Mouse (Mus musculus) cerebellum, adult 18-20 months (tissue): Measurements from ENCODE around the gene Ifna2.

Source experiments
- DNase-seq, 2 experiments: peaks; one replicate each; pipeline ENCODE4 v3.0.0; 2021

The Ifna2 gene

DNA sequence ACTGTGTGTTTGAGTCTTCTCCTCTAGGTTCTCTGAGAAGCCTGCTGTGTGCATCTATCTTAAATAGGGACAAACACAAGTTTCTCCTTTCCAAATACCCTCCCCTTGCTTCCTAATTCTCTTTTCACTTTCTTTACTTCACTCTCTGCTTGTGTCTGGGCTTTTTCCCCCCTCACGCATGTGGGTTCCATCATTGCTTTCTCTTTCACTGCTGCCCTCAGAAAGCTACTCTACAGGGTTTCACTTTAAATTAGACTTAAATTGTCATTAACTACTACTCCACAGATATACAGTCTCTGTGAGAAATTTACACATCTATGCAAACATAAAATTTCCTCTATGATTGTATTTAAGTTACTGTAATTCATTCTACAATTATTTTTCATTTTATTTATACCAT is at the start of gene Ifna2:
Gene Ifna2, minus strand, starts transcription at position 101 of the 400 bp plus-strand sequence.
- no peak for DNase-seq

DNA sequence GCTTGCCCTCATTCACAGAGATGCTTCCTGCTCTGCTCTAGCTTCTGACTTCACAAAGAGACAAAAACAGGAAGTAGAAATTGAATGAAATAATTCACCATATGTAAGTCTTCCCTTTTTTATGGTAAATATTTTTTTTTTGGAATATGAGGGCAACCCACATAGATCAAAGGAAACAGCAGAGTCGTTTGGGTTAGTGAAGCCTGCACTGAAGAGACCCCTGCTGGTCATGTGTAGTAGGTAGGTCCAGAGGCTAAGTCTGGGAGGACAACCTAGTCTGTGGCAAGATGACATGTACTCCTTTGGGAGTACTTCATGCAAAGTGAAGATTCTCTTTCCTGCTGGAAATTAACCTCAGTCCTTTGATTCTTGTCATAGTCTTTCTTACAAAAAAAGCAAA is 43.6 kb upstream of the Ifna2 start:
- no peak for DNase-seq

DNA sequence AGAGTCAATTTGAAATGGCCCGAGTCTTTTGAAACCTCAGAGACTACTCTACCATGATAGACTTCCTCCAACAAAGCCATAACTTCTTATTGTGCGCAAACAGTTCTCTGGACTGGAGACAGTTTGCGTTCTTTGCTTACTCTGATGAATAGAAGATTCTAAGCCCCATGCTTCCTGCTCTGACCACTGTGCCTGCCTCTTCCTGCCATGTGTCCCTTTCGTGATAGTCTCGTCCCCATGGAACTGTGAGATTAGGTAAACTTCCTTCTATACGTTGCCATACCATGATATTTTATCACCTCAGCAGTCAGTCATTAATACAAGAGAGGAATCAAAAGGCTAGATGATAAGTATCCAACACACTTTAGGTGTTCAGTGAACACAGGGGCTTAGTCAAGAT is 43.0 kb upstream of the Ifna2 start:
- no peak for DNase-seq

DNA sequence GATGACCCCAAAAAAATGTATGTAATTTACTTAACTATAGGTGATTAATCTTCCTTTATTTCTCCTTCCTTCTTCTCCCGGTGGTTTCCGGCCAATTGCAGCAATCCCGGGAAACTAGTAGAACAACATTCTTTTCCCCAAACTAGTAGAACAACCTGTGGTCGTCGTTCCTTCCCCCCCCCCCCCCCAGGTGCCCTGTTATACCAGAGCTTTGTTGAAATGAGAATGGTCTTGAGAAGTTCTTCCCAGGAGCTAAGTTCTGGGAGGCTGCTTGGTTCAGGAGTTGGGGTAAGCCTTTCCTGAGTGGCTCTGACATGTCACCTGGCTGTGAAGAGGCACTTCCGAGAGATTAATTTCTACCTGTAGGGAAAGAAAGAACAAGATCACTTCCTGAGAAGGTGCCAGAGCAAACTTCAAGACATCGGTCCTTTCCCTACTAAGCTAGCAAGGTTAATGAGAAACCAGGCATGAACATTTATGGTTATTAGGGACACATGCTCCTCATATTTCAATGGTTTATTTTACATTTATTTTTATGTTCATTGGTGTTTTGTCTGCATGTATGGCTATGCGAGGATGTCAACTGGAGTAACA is 39.9 kb upstream of the Ifna2 start:
- DNase-seq = no peak

DNA sequence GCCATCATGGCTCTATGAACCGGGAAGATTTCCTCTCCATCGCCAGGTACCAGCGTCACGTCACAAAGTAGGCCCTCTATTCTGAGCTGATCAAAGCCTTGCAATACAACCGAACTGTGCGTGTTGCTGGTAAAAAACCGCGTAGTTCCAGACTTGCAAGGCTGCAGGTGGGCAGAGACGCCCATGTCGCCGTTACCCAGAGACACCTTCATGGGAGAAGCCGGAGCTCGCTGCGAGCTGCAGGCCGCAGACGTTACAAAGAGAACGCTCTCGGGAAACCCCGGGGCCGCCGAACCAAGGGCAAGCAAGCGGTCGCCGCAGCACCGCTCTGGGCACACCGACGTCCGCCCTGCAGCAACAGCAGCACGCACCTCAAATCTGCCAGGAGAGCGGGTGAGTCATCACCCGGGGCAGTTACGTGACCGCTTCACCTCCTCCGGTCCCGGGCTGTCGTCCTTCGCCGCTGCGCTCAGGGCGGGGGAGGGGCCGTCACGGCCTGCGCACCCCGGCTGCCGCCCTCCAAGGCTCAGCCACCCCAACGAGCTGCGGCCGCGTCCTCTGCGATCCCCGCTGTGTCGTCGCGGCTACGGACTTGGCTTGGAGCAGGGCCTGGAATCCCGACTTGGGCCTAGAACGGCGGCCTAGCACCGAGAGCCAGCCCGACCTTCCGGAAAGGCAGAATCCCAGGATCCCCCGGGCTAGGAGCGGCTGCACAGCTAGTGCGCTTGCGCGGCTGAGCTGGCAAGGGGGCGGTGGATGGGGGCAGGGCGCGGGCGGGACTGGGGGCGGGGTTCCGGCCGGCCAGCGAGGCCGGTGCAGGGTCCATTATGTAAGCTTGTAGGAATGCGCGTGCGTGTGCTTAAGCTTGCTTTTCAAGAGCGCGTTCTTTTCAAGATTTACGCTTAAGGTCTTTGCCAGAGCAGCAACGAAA is 38.3 kb upstream of the Ifna2 start, which contains the start of the genes Gm26566 and Klhl9:
Gene Gm26566, plus strand, starts transcription at position 15 of the 931 bp plus-strand sequence.
Gene Klhl9, minus strand, starts transcription at position 675 of the 931 bp plus-strand sequence.
- DNase-seq = peak; percentile 90 to 93

DNA sequence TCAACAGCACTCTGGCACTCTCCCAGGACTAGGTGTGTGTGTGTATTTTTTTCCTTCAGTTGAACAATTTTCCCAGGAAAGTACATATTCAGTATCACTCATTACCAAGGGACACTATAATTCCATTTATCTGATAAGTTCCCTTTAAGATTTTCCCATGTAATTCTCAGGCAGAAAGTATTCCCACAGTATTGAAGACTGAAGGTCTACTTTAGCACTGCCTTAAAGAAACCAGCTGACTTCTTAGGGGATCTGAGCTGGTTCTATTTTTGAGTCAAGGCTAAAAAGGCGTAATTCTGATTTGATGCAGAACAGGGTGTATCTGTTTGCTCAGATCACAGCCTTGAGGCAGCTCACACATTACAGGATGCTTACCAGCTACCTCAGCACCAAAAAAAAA is 35.0 kb upstream of the Ifna2 start:
- no peak for DNase-seq

DNA sequence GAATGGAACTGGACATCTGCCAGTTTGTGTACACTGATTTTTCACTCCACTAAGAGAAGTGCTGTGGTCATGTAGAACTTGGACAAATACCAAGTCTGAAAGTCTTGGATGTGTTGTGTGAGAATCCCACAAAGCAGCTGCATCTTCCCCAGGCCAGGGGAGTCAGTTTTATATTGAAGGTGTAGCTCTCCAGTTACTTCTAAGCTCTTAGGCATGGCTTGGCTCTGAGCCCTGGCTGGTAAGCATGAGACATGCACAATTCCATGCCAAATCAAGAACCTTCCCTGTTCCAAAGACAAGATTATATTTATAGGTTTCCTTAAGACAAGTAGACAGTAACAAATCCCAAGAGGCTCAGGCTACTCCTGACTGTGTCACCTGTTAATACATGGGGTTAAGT is 31.3 kb upstream of the Ifna2 start:
- DNase-seq = no peak

DNA sequence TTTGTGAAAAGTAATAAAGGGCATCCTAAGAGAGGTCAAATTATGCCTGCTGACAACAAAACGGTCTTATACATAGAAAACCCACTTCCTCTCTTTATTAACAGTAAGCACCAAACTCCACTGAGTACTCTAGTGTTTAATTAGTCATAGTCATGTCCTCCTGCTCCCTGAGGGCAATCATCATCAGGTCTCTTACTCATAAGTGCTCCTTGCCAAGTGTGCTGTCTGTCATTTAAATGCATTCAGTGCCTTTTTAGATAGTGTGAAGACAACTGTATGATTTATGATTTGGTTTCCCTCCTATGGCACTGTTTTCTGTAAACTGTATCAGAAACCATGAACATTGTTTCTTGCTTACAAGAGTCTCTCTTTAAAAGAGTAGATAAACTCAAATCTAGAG is 30.6 kb upstream of the Ifna2 start:
- DNase-seq = no peak

DNA sequence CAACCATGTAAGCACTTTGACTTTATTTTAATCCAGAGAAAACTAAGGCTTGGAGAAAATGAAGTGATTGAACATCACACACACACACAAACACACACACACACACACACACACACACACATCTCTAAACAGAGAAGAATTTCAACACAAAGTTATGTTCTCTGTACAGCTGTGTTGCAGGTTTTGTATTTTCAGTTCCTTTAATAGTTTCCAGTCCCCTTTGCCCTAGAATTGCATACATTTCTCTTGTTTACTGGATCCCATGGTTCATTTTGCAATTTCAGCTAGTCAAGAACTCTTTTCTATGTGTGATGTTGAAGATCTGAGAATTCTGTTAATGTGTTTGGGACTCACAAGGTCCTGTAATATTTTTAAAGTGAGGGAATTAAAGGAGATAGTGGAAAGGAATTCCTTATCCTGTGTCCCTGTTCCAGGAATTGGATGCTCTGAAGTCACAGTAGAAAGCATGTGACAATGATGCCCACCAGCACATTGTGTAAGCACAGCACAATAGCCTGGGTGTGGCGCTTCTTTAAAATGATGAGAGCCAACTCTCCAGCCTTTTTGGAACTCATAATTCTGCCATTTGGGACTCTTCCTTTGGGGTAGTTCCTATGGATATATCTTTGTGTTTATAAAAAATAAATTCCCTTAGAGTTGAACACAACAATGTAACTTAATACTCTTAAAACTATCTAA is 23.6 kb upstream of the Ifna2 start:
- no peak for DNase-seq

DNA sequence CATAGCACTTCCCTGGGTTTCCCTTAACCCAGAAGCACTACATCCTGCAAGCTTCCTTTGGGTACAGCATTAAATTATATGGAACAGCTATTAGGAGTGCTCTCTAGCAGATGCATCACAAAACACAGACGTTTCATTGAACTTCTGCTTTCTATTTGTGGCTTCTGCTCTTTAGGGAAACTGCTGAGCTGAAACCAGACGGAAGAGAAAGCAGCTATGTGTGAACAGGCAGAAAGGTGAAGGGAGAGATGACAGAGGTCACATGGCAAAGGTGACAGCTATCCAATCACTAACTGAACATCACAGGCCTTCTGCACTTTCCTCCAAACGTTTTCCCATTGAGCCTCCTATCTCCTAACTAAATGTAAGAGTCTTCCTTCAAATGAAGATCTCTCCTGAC is 22.2 kb upstream of the Ifna2 start:
- no peak for DNase-seq

DNA sequence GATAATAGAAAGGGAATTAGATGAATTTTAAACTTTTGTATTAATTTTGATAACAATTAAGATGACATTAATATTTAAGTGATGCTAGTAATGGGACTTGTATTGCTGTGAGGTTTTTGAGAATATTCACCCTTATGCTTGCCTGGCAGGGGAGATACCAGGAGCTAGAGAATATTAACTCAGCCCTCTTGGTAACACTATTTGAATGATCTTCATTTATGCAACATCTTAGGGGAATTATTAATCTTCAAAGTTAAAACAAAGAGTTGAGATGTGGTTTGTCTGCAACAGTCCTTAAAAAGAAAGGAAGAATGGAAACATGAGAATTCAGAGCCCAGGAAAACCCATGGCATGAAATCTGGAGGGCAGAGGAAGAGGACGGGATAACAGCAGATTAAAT is 15.6 kb upstream of the Ifna2 start:
- DNase-seq = no peak

DNA sequence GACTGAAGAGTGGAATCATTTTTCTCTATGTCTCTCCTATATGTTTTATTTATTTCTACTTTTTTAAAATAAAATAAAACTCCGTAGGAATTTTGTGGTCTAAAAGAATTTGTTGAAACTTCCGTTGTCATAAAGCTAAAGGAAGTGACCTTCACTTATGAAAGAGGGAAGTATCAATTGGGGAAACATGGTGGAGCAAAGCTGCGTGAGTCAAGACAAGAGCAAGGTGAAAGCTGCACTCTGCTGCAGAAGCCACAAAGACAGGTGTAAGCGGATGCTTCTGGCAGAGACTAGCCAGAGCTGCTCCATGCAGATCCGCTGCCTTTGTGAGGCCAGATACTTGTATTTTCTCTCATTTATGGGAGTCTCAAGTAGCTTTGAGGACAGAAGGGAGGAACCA is 15.1 kb upstream of the Ifna2 start:
- no peak for DNase-seq

DNA sequence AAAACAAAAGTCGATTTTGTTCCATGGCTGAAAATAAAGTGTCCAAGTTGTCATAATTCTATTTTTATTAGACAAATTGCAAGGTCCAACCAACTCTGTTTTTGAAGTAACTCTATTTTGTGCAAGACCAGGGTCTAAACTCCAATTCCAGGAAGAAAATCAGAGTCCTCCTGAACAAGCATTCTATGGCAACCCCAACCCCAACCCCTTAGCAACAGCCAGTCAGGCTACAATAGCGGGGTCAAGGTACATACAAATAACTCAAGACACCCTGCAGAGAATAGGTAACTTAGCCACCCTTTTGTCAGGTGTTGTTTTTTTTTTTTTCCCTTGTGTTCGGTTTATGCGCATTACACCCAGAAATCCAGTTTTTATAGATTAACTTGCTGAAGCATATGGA is 14.0 kb upstream of the Ifna2 start:
- DNase-seq = no peak

DNA sequence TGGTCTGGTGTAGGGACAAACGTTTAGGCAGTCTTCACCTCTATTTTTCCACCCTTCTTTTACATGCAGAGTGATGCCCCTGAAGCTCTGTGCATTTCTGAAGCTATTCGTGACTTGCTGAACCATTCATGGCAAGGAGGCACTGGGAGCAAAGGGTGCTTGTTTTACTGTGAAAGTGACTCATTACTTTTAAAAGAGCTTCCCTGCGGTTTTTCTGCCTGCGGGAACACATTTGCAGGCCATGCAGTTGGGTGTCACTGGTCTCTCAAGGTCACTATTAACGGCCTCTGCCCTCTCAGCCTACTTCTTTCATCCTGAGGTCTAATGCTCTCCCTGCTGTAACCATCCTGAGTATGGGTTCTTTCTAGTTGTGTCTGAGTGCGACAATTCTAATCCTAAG is 13.4 kb upstream of the Ifna2 start:
- DNase-seq = no peak

DNA sequence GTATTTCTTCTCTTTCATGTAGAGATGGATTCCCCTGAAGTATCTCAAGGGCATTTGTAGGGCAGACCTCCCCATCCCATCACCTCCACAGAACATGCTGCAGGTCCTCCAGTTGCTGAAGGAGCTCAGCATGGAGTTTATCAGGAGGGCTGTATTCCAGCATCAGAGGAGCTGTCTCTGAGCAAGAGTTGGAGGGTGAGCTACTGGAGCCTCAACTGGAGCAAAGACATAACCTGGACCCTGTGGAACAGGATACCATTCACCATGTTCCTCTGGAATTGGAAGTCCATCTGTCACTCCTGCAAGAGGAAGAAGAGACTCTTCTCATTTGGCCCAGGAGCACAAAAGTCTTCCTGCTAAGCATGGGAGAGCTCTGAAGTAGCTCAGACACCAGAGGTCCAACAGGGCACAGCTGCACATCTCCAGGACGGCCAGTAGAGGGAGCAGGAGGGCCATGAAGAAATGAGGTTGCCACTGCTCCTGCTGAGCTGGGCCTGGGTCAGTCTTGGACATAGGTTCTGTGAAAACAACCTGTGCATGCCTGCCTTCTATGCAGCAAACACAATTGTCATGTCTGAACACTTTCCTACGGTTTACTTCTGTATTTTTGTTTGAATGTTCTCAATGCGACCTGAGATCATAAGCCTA is 12.6 kb upstream of the Ifna2 start:
- peak; percentile 76 to 80 for DNase-seq

DNA sequence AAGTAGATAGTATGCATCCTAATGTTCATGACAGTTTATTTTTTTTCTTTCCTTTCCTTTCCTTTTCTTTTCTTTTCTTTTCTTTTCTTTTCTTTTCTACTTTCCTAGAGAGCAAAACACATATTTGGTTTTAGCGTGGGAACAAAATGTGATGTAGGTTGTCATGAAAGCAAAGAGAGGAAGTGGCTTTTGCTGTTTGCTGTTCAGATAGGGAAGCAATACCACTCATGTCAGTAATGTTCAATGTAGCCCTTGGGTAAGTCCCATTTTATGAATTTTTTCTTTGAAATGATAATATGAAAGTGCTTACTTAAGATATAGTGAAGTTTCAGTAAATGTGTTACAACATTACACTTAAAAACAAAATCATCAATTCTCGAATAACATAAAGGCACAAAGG is 9.7 kb upstream of the Ifna2 start:
- DNase-seq = no peak

DNA sequence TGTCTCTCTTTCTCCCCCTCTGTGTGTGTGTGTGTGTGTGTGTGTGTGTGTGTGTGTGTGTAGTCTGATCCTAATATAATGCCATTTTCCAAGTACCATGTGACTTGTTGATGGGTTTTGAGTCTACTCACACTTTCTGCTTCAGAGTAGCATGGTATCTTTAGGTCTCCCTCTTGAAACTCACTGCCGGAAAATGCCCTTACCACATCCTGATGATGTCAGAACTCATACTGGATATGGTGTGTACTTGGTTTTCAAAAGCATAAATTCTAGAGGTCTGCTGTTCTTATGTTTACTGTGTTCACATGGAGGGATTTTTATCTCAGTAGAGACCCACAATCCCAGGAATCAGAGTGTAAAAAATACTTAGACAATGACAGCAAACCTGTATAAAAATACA is 8.8 kb upstream of the Ifna2 start:
- no peak for DNase-seq

DNA sequence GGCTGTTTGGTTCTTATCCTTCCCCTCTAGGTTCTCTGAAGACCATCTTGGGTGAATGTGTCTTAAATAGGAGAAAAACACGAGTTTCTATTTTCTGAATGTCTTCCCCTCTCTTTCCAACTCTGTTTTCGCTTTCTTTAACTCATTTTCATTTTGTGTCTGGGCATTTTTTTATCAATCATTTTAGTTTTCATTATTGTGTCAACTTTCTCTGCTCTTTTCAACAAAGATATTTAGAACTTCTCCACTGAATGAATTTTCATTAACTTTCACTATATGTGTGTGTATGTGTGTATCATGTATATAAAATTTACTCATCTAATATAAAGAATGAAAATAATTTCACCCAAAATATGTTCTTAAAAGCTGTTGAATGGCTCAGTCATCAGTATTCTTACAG is 7.5 kb upstream of the Ifna2 start, which contains the start of gene Ifnab:
Gene Ifnab, minus strand, starts transcription at position 101 of the 400 bp plus-strand sequence.
- no peak for DNase-seq

DNA sequence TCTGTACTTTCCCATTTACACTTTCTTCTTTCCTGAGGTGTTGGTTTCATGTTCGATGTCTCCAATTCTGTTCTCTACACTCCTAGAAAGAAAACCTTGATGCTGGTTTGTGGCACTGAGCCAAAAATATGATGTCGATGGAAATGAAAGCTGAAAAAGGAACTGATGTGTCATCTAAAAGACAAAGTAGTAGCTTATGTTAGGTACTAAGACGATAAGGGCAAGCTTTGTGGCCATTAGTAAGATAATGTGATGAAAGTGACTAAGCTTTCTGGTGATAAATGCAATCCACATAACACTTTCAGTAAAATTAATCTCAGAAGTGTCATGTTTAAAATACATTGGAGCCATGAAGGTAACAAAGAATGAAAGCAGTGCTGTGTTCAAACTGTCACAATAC is 2.4 kb downstream of the Ifna2 start:
- DNase-seq = no peak

DNA sequence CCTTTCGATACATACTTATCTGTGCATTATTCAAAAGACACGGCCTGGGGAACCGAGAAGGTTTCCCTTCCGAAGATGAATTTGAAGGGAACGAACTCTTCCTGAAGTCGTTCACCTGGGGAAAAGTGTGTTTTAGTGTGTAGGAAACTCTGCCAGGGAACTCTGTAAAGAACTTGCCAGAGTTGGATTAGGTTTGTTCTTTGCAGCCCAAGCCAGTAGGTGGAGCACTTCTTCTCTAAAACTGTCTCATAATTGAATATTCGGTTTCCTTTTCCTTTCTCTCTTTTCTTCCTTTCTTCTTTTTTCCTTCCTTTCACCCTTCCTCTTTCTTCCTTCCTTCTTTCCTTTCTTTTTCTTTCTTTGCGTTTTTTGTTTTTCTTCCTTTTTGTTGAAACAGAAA is 3.4 kb downstream of the Ifna2 start:
- peak; percentile 7 to 10 for DNase-seq

DNA sequence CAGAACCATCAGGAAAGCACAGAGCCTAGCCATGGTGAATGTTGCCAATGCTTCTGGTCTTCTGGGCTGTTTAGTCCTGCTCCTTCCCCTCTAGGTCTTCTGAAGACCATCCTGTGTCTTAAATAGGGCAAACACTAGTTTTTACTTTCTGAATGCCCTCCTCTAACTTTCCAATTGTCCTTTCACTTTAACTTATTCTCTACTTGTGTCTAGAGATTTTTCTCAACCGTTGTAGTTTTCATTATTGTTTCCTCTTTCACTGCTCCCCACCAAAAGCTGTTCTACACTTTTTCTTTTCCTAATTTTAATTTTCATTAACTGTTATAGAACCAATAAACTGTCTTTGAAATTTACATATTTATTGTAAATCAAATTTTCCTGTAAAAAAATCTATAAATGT is 6.9 kb downstream of the Ifna2 start, which contains the start of gene Ifna16:
Gene Ifna16, minus strand, starts transcription at position 101 of the 400 bp plus-strand sequence.
- no peak for DNase-seq

DNA sequence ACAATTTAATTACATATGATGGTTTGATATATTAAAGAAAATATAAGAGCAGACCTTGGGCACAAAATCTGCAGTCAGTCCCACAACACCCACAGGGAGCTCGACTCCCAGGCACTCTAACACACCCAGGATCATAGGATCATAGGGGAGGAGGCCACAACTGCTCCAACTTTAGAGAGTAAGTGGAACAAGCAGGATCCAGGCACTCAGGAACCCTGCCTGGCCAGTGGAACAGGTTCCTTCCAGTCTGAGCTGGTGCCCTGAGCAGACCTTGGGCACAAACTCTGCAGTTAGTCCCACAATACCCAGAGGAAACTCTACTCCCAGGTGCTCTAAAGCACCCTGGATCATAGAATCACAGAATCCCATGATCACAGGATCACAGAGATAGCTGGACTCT is 28.3 kb downstream of the Ifna2 start:
- DNase-seq = no peak

DNA sequence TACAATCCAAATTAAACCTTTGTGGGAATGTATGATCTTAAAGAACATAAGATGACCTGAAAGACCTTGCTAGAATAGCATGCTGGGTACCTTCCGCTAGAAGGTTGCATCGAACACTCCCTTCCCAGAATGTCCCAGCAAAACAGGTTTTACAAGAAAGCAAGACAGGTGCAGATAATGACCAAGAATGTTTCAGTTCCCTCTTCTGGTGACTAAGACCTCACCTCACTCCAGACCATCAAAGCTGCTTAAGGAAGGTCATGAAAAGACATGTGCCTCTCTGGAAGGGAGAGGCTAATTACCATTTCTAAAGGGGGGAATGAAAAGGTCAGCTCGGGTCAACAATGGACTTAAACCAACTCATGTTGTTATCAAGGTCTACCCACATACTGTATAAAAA is 30.1 kb downstream of the Ifna2 start:
- DNase-seq = no peak
